Mouse (Mus musculus) right cerebral cortex, adult 2 months (tissue): ENCODE results near the gene 2610021A01Rik.
A peak's percentile ranks its signal among the peaks of the same experiment; 100 is the strongest.
"Not testable (repeated sequence)": the region's sequence is repeated elsewhere in the genome, so short reads cannot be mapped to it uniquely, and the experiment has no call there.

Source experiments
- DNase-seq, 2 experiments: peaks; one replicate each; pipeline ENCODE4 v3.0.0; 2021 to 2022; ENCODE audit warnings: low spot score in 2 of 2

Gene 2610021A01Rik

GRCm38 (mm10) chr7:41599034-41599813 lies at the start of gene 2610021A01Rik:
Gene 2610021A01Rik (plus strand): TSS chr7:41599230.
- peak; percentile 92 to 97 for DNase-seq

DNA sequence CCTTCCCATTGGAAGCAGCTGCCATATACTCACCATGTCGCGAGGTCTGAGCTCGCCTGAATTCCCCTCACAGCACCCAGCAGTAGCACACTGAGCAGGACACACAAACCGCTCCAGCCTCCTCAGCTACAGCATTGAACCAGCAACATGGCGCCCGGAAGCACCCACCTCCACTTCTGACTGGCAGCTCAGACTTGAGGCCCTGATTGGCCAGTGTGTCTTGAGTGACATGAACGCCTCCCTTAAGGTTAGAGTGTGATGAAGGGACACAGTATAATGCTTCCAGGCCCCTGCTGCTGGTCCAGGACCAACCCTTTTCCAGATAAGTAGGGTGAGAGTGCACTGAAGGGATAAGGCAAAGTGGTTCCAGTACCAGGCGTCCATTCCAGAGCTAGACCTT lies 38.3 kb upstream of the 2610021A01Rik start:
- no peak for DNase-seq

DNA sequence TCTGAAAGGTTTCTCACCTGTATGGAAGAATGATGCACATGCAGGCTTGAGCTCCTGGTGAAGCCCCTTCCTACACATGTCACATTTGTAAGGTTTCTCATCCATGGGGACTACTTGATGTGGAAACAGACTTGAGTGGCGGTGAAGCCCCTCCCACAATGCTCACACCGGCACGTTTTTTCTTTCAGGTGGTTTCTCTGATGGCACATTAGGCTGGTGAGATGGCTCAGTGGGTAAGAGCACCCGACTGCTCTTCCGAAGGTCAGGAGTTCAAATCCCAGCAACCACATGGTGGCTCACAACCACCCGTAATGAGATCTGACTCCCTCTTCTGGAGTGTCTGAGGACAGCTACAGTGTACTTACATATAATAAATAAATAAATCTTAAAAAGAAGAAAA lies 25.5 kb upstream of the 2610021A01Rik start, which contains the start of gene Gm6871:
Gene Gm6871 (minus strand): TSS at position 101 of the 400 bp plus-strand sequence.
- DNase-seq = not testable (repeated sequence)

GRCm38 (mm10) chr7:41577956-41578355 lies 21.1 kb upstream of the 2610021A01Rik start:
- DNase-seq = no peak

DNA sequence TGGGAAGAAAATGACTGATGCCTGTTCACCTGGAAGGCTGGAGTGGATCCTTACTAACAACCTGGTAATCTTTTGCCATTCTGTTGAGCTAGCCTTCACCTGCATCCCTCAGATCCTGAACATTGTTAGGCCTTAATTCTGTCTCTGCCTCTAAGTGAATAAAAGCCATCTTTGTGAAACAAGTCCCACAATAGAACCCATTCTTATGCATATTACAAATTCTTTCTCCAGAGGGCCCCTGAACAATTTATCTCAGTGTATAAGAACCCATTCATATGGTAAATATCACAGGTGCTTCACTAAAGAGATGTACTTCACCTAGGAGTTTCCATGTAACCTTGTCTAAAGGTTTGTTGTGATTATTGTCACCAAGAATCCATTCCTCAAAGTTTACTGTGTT lies 17.0 kb upstream of the 2610021A01Rik start:
- DNase-seq = no peak

DNA sequence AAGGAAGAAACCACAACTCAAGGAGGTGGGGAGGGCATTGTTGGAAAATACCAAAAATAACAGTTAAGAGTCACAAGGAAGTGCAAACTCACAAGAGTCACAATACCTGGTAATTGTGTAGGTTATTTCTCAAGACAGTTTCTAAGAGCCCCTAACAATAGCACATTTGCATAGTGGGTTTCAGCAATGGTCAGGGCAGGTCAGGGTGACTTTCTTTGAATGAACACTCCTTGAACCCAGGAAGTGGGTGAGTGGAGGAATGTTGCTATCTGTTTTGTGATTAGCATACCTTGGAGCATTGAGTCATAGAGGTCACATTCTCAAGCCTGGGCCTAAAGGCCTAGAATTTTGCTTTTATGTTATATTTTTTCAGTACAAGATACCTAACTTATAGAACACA lies 11.2 kb upstream of the 2610021A01Rik start:
- DNase-seq = not testable (repeated sequence)

DNA sequence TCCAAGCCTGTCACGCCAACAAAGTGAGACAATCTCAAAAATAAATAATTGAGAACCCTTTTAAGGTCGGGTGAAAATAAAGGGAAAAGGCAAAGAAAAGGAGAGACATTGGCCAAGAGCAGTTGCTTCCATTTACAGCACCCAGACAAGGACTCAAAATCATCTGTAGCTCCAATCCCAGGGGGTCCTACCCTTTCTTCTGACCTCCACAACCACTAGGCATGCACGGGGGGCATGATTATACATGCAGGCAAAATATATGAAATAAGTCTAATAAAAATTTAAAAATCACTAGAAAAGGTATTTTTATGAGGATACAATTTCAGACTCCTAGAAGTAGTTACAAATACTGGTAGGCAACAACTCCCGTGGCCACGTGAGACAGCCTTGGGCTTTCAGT lies 415 bp upstream of the 2610021A01Rik start:
- DNase-seq = no peak

- no peak for DNase-seq
Measured at GRCm38 (mm10) chr7:41599932-41600548, 1.0 kb downstream of the 2610021A01Rik start.

- no peak for DNase-seq
Measured at GRCm38 (mm10) chr7:41611654-41612053, 12.6 kb downstream of the 2610021A01Rik start.

GRCm38 (mm10) chr7:41616241-41616640 lies 17.2 kb downstream of the 2610021A01Rik start:
- not testable (repeated sequence) for DNase-seq

DNA sequence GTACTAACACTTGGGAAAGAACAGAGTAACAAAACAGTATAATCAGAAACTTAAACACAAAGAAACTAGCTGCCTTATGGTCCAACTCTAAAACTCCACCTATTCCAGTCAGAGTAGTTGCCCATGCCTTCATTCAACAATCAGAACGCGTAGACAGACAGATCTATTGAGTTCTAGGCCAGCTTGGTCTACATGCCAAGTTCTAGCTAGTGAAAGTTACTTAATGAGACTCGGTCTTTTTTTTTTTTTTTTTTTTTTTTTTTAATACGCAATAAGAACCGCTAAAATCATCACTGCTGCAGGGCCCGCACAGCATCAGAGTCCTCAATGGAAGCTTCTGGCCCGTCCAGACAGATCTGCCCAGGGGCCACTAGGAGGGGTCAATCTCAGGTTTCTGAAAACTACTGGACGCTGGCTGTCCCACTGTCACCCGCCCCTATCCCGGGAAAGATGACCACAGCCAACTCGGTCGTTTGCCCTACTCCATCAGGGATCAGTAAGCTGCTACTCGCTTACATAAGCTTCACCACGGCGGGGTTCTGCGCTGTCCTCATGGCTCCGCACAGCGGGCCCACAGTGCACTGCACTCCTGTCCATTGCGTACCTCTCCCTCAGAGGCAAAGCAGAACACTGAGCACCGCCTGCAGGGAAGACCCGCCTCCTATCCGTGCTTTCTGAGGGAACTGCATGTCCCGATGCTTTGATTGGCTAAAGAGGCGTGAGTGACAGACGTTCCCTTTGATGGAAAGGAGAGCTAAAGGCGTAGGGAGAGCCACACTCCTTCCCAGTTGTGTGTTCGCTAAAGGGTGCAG lies 33.6 kb downstream of the 2610021A01Rik start, which contains the start of gene Zfp788:
Gene Zfp788 (plus strand): TSS at position 795 of the 812 bp plus-strand sequence.
- peak; percentile 95 to 96 for DNase-seq

DNA sequence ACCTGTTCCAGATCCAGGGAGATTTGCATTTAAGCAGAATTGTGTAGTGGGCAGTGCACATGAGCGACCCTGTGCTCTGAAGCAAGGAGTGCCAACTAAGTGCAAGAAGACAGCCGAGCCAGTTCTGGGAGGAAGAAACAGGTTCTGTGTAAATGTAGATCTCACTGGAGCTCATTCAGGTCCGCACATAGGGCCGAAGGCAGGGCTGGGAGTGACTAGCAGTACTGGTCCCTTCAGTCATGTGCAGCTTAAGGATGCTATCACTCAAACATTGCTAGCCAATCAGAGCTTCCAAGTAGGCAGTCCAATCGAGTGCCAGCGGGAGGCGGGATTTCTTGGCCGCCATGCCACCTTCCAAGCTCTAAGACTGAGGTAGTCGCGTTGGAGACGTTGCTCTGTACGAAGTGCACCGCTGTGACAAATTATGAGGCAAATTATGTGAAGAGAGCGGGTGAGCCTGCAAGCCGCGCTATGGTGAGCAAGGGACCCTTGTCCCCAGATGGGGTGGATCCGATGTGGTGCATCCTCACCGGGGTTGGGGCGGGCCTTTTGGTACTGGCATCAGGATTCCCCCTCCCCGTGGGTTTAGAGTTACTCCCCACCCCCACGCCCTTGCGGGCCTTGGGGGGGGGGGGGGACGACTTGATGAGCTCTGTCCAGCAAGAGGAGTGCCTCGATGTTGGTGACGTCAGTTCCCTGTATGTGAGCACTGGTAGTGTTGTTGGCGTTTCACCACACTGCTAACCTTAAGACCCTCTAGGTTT lies 34.4 kb downstream of the 2610021A01Rik start:
- DNase-seq = peak; percentile 90 to 97

GRCm38 (mm10) chr7:41674326-41674725 lies 75.3 kb downstream of the 2610021A01Rik start:
- not testable (repeated sequence) for DNase-seq
